In the genomic region with DNA sequence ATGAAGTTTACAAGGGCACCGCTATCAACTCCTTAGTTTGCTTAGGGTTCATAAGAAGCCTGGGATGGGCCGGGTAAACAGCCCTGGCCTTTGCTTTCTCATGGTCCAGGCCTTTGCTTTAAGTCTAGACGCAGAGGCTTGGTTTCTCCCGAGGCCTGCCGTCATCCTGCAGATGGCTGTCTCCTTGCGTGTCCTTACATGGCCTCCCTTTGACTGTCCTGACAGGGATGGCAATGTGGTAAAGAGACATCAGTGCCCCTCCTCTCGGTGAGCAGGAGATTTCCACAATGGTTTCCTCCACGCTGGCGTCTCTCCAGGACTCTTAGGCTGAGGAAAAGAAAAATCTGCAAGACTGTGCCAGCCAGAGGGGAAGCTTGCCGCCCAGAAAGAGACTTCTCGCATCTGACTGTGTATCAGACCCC, we compare ENCODE assay signal across 8 mouse cellular contexts. TPM values are rescaled to one million over a fixed set of nuclear protein-coding genes. Genes with fewer than 3 reads are reported as not detected.
DNase-seq lines count a peak whose midpoint lies in the region; ATAC-seq and TF ChIP-seq lines count a peak whose summit lies in the region.

No protein-coding gene starts in this region.

- H3K4me1 ChIP-seq in heart, adult 2 months (ENCODE audit: control insufficient read depth, insufficient read depth, low read length) = no peaks in the 10 kb centered on the region
- H3K4me1 ChIP-seq in embryonic fibroblast, embryonic 13.5 days (ENCODE audit: control insufficient read depth, insufficient read depth, low read length) = peaks cover 6% of the 10 kb centered on the region; the same call in 1 of the 2 replicates
- peaks cover 16% of the 10 kb centered on the region for H3K4me1 ChIP-seq in hindbrain, embryonic 11.5 days (replicated peaks; ENCODE audit: control insufficient read depth, insufficient read depth, low read length)
- peaks cover 73% of the 10 kb centered on the region for H3K4me1 ChIP-seq in neural tube, embryonic 12.5 days

- WGBS in heart, adult 2 months = 42% methylated on average over 11 of the region's 11 CpGs
- WGBS in hindbrain, embryonic 11.5 days = 63% methylated on average over 11 of the region's 11 CpGs
- 35% methylated on average over 11 of the region's 11 CpGs for WGBS in neural tube, embryonic 12.5 days

- no peaks in the 10 kb centered on the region for H3K79me2 ChIP-seq in heart, adult 2 months (replicated peaks; ENCODE audit: control insufficient read depth, insufficient read depth, low read length)

- TF ChIP-seq POLR2A in heart, adult 2 months (IDR thresholded peaks at IDR 0.05; ENCODE audit: insufficient read depth, low read depth, low read length) = no peak
- no peak for TF ChIP-seq POLR2A in embryonic fibroblast, embryonic 13.5 days (IDR thresholded peaks at IDR 0.05; ENCODE audit: low read depth, low read length)

- no peak overlapping the region for H3K9ac ChIP-seq in heart, adult 2 months (ENCODE audit: low read depth, low read length)
- H3K9ac ChIP-seq in hindbrain, embryonic 11.5 days (ENCODE audit: low read depth, low read length) = no peak overlapping the region
- H3K9ac ChIP-seq in neural tube, embryonic 12.5 days = no peak overlapping the region

- no peak overlapping the region for H3K4me2 ChIP-seq in hindbrain, embryonic 11.5 days (replicated peaks; ENCODE audit: low read depth, low read length)
- peak overlapping the region; percentile 9; the same call in 1 of the 2 replicates for H3K4me2 ChIP-seq in neural tube, embryonic 12.5 days (replicated peaks)

- H3K27me3 ChIP-seq in heart, adult 2 months (ENCODE audit: control insufficient read depth, insufficient read depth, low read length) = no peaks in the 10 kb centered on the region
- no peaks in the 10 kb centered on the region for H3K27me3 ChIP-seq in hindbrain, embryonic 11.5 days (ENCODE audit: control insufficient read depth, insufficient read depth, low read length)
- H3K27me3 ChIP-seq in neural tube, embryonic 12.5 days (replicated peaks) = no peaks in the 10 kb centered on the region

- TF ChIP-seq EP300 in heart, adult 2 months (IDR thresholded peaks at IDR 0.05; ENCODE audit: insufficient read depth, low read depth, low read length) = no peak

- no peak overlapping the region for H3K27ac ChIP-seq in heart, adult 2 months
- H3K27ac ChIP-seq in embryonic fibroblast, embryonic 13.5 days (ENCODE audit: insufficient read depth, low read length) = peak overlapping the region; percentile 31; the same call in 1 of the 2 replicates
- peak overlapping the region; percentile 37 for H3K27ac ChIP-seq in hindbrain, embryonic 11.5 days (ENCODE audit: low read depth, low read length)
- no peak overlapping the region for H3K27ac ChIP-seq in neural tube, embryonic 12.5 days

- H3K9me3 ChIP-seq in hindbrain, embryonic 11.5 days (ENCODE audit: control insufficient read depth, low read length) = no peaks in the 10 kb centered on the region
- H3K9me3 ChIP-seq in neural tube, embryonic 12.5 days = no peaks in the 10 kb centered on the region

- no peaks in the 10 kb centered on the region for H3K36me3 ChIP-seq in heart, adult 2 months (ENCODE audit: control insufficient read depth, insufficient read depth, low read length)
- no peaks in the 10 kb centered on the region for H3K36me3 ChIP-seq in hindbrain, embryonic 11.5 days (ENCODE audit: control insufficient read depth, insufficient read depth, low read length)
- H3K36me3 ChIP-seq in neural tube, embryonic 12.5 days = no peaks in the 10 kb centered on the region

- peak; percentile 8 to 27 for DNase-seq in heart, adult 2 months
- DNase-seq in heart, postnatal 25 days (ENCODE audit: low spot score) = no peak
- DNase-seq in hindbrain, embryonic 11.5 days (ENCODE audit: low spot score) = no peak
- peak; percentile 23 to 37 for DNase-seq in left cerebral cortex, postnatal 36 days (ENCODE audit: low spot score in 2 of 2)
- DNase-seq in spleen, postnatal 14 days (ENCODE audit: low spot score in 2 of 2) = no peak

- no peak overlapping the region for H3K4me3 ChIP-seq in heart, adult 2 months
- H3K4me3 ChIP-seq in embryonic fibroblast, embryonic 13.5 days (ENCODE audit: insufficient read depth, low read length) = no peak overlapping the region
- no peak overlapping the region for H3K4me3 ChIP-seq in hindbrain, embryonic 11.5 days (ENCODE audit: low read depth, low read length)
- H3K4me3 ChIP-seq in neural tube, embryonic 12.5 days = no peak overlapping the region

- intact Hi-C loops in heart, adult 2 months (cut with DNase I) = no loop called here
- intact Hi-C loops in heart, postnatal 25 days (cut with DNase I) = no loop called here
- intact Hi-C loops in left cerebral cortex, postnatal 36 days (cut with DNase I) = no loop called here

- ATAC-seq in hindbrain, embryonic 11.5 days (ENCODE audit: low FRiP score) = no peak
- ATAC-seq in neural tube, embryonic 12.5 days (ENCODE audit: low FRiP score, low read depth) = no peak
- no peak for ATAC-seq in activated CD4-positive, CD25-positive, alpha-beta regulatory T cell, adult 4 months

- TF ChIP-seq CTCF in heart, adult 2 months (IDR thresholded peaks at IDR 0.05) = no peak
- no peak for TF ChIP-seq CTCF in embryonic fibroblast, embryonic 13.5 days (IDR thresholded peaks at IDR 0.05; ENCODE audit: borderline replicate concordance, insufficient read depth, low read length)

RNA-seq across cellular contexts. Expression of a gene that starts 36.3 kb away (rescaled TPM):
- under 1 TPM; 0.44 to 0.59 TPM for total RNA-seq in heart, adult 2 months (2021)
- polyA plus RNA-seq in heart, adult 2 months (2012; rRNA removed) = 0.53 and 0.59 TPM in 2 replicates
- total RNA-seq in heart, postnatal 25 days (2021) = 1 to 10 TPM in 1 of 2 experiments, under 1 TPM in 1; 0.50 to 1.1 TPM
- 3.6 and 8.2 TPM in 2 replicates for polyA plus RNA-seq in embryonic fibroblast, embryonic 13.5 days (2011; ENCODE audit: insufficient read length, low read depth, missing spikeins)
- 11.0 and 13.1 TPM in 2 replicates for polyA plus RNA-seq in hindbrain, embryonic 11.5 days (2014; fragmentation: Nextera tagmentation; extraction: Ambion mirVana)
- total RNA-seq in left cerebral cortex, postnatal 36 days (2021) = 10 to 100 TPM; 13.7 to 25.6 TPM
- 11.4 and 12.1 TPM in 2 replicates for polyA plus RNA-seq in neural tube, embryonic 12.5 days (2016; fragmentation: Nextera tagmentation; extraction: Ambion mirVana)
- polyA plus RNA-seq in activated CD4-positive, CD25-positive, alpha-beta regulatory T cell, adult 4 months (2017; shearing (Covaris generic)) = under 1 TPM in 1 of 2 experiments, not detected in 1; 0.13 TPM

Comparison
In these comparisons a context has a peak if more than half of its experiments do, and no peak if none do; other contexts are left out.
1. DNase-seq: peak in heart, adult 2 months (2 of 2) and left cerebral cortex, postnatal 36 days (2 of 2); none in heart, postnatal 25 days (single experiment), hindbrain, embryonic 11.5 days (single experiment) and spleen, postnatal 14 days (0 of 2).
2. H3K27ac ChIP-seq: peak in embryonic fibroblast, embryonic 13.5 days (single experiment) and hindbrain, embryonic 11.5 days (single experiment); none in heart, adult 2 months (single experiment) and neural tube, embryonic 12.5 days (single experiment).